Mouse (Mus musculus): ENCODE data around the gene Lin7b.

- no peak for TF ChIP-seq EP300 (IDR thresholded peaks at IDR 0.05)
- no peak for TF ChIP-seq CTCF (IDR thresholded peaks at IDR 0.05)
Observed at GRCm38 (mm10) chr7:45401521-45402085, 31.2 kb upstream of the Lin7b start.

All from lung, postnatal 0 days (tissue).